Mouse (Mus musculus) heart, embryonic 14.5 days (tissue): ENCODE data around the gene Hemk1. TPM values are rescaled to one million over a fixed set of nuclear protein-coding genes. Genes with fewer than 3 reads are reported as not detected.

Experiments used
- ATAC-seq: fragments of 200-750 bp; cut with Nextera tagmentation; 2 replicates; pipeline ENCODE4 v1.8.0; 2017; ENCODE audit warnings: low read depth, moderate TSS enrichment; ENCODE audit not compliant: insufficient number of reproducible peaks, insufficient read depth, low FRiP score
- H3K27ac ChIP-seq, 2 experiments: fragments of 200-500 bp in 1 of 2; fragments of 300-500 bp in 1 of 2; sonication (generic) in 1 of 2; replicated peaks in 1 of 2; 2 replicates each; pipeline ENCODE4 v1.5.1; 2012 to 2014; ENCODE audit warnings: low read depth in 2 of 2, low read length in 2 of 2, control low read depth in 1 of 2, mild to moderate bottlenecking in 1 of 2, mixed read lengths in 1 of 2; ENCODE audit not compliant: control insufficient read depth in 1 of 2, insufficient read depth in 1 of 2
- H3K27me3 ChIP-seq: fragments of 300-500 bp; sonication (generic); 2 replicates; pipeline ENCODE4 v1.6.1; 2014; ENCODE audit warnings: mild to moderate bottlenecking, low read length, control low read depth; ENCODE audit not compliant: control insufficient read depth, insufficient read depth
- H3K36me3 ChIP-seq: fragments of 300-500 bp; sonication (generic); 2 replicates; pipeline ENCODE4 v1.6.1; 2014; ENCODE audit warnings: mild to moderate bottlenecking, control low read depth, low read length, mixed read lengths; ENCODE audit not compliant: control insufficient read depth, insufficient read depth
- H3K4me1 ChIP-seq, 2 experiments: fragments of 200-500 bp in 1 of 2; fragments of 300-500 bp in 1 of 2; sonication (generic) in 1 of 2; 2 replicates each; pipeline ENCODE4 v1.6.1; 2012 to 2014; ENCODE audit warnings: low read length in 2 of 2, control low read depth in 1 of 2, mixed read lengths in 1 of 2; ENCODE audit not compliant: control insufficient read depth in 2 of 2, insufficient read depth in 2 of 2
- H3K4me2 ChIP-seq: fragments of 300-500 bp; sonication (generic); 2 replicates; pipeline ENCODE4 v1.6.1; 2014; ENCODE audit warnings: mild to moderate bottlenecking, low read length
- H3K4me3 ChIP-seq, 2 experiments: fragments of 200-500 bp in 1 of 2; fragments of 300-500 bp in 1 of 2; sonication (generic) in 1 of 2; 2 replicates each; pipeline ENCODE4 v1.5.1; 2012 to 2014; ENCODE audit warnings: low read length in 2 of 2, mild to moderate bottlenecking in 2 of 2, control low read depth in 1 of 2, low read depth in 1 of 2, moderate library complexity in 1 of 2; ENCODE audit not compliant: control insufficient read depth in 1 of 2, insufficient read depth in 1 of 2
- H3K9ac ChIP-seq: fragments of 300-500 bp; sonication (generic); 2 replicates; pipeline ENCODE4 v1.6.1; 2014; ENCODE audit warnings: mild to moderate bottlenecking, low read length
- H3K9me3 ChIP-seq: fragments of 300-500 bp; sonication (generic); 2 replicates; pipeline ENCODE4 v1.6.1; 2016; ENCODE audit warnings: low read length, control low read depth; ENCODE audit not compliant: control insufficient read depth
- WGBS: fragments of 180-500 bp; shearing (Covaris S2); extraction: QIAGEN DNeasy Blood & Tissue Kit; methylation state at CpG from one replicate; pipeline ENCODE4 v1.1.7; 2014; 5-methylcytosine and 5-hydroxymethylcytosine counted together
- polyA plus RNA-seq: library from polyadenylated mRNA; unstranded; fragments of >200 nt; fragmentation: Nextera tagmentation; extraction: Ambion mirVana; gene quantifications from 2 replicates; pipeline ENCODE4 v1.2.1, GENCODE M21; 2014

The Hemk1 gene
- 13.6 and 14.2 TPM in 2 replicates for polyA plus RNA-seq

DNA sequence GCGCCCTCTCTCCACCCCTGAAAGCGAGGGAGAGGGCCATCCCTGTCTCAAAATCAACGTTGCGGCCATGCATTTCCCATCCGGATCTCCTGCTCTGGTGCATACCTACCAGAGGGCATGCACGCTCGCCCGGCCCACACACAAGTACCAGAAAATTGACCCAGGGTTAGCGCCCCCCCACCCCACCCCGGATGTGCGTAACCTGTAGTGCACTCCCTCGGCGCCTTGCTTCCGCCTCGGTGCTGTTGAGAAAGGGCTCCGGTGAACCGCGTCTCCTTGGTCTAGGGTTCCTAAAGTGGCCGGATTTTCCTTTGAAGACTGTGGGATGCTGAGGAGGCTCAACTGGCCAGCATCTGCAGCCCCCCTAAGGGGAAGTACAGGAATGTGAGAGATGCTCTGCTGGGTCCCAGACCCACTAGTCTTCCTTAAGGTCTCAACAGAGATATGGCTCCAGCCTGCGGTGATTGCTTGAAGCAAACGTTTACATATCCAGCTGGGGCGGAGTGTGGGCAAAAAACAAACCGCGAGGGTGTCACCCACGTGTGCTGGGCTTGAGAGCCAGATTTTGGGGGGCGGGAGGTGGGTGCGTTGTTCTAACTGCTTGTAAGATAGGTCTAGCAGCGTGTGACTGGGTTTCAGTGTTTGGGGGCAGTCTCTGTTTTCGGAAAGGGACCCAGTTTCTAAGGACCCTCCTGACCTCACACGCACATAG, at the start of gene Hemk1:
Hemk1 (minus strand) TSS at position 179 of the 712 bp plus-strand sequence.
- WGBS: 4% methylated on average over 30 of the region's 30 CpGs
- no peaks in the 10 kb centered on the region for H3K9me3 ChIP-seq

DNA sequence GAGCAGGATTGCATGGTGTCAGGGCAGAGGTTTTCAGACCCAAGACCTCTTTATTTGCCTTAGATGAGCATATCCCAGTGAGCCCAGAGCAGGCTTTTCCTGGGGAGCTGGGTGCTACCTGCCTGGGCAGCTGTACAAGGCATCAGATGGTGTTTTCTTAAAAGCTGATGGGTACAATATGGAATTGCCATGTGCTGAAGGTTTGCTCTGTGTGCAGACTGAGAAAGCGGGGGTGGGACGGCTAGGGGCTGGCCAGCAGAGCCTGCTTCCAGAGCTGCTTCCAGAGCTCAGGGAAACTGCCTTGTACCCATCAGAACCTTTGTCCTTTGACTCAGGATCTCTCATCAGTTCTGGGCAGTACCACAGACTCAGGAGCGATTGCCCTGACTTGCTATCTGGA, 49.6 kb upstream of the Hemk1 start:
- H3K9ac ChIP-seq: no peak overlapping the region
- no peaks in the 10 kb centered on the region for H3K4me1 ChIP-seq
- H3K9me3 ChIP-seq: no peaks in the 10 kb centered on the region
- 82% methylated on average over 3 of the region's 3 CpGs for WGBS
- no peak overlapping the region for H3K4me3 ChIP-seq
- peaks cover 34% of the 10 kb centered on the region for H3K27me3 ChIP-seq
- no peaks in the 10 kb centered on the region for H3K36me3 ChIP-seq
- ATAC-seq: no peak
- H3K4me2 ChIP-seq: no peak overlapping the region
- H3K27ac ChIP-seq: no peak overlapping the region

More for the DNA sequence above, at the start of gene Hemk1:
- 0 out of 2 replicates have a peak, but pooled peaks have one; percentile 32 for ATAC-seq
- Histone ChIP-seq H3K4me2 (peak within 1 kb of the TSS; percentile 91), H3K9ac (peak within 1 kb of the TSS; percentile 86), H3K27me3 (peaks cover 3% of the 10 kb centered on the region; the same call in 1 of the 2 replicates), H3K4me3 (peak within 1 kb of the TSS; percentile 60 to 71), H3K36me3 (no peaks in the 10 kb centered on the region), H3K4me1 (peaks cover 10 to 19% of the 10 kb centered on the region in 2 experiments), H3K27ac (peak within 1 kb of the TSS; percentile 43 to 53)

DNA sequence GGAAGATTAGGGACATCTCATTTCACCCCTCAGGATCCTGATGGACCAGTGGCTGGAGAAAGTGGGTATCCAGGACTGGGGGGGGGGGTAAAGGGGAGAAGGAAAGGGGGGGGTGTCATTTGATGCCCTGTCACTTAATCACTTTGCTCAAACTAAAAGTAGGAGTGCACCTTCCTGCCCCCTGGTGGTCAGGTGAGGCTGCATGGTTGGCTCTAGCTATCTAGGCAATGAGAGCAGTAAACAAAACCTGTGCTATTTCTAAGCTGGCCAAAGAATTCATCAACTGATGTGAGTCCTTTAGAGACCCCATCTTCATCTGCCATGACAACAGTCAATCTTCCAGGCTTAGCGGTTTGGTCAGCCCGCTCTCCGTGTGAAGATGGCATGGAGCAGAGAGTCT, 48.6 kb upstream of the Hemk1 start:
- Histone ChIP-seq H3K27me3 (peaks cover 41% of the 10 kb centered on the region), H3K9ac (no peak overlapping the region), H3K36me3 (no peaks in the 10 kb centered on the region), H3K9me3 (no peaks in the 10 kb centered on the region), H3K27ac (no peak overlapping the region), H3K4me2 (no peak overlapping the region), H3K4me1 (no peaks in the 10 kb centered on the region), H3K4me3 (no peak overlapping the region)
- ATAC-seq: no peak
- 63% methylated on average over 3 of the region's 3 CpGs for WGBS

DNA sequence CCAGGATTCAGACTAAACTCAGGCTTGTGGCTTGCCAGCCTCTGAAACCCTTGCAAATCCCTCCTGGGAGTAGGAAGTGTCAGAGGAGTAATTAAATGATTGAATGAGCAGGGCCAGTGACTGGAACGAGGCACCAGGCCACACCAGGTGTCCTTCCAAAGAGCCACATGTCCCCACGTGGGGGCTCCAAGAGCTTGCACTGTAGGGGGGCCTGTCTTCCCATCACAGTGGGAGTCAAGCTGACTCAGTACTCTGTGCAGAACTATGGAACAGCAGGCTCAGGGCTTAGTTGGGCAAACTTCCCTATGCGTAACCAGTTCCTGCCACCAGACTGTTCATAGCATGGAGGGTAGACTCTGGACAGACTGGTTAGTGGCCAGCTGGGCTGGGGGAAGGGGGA, 46.2 kb upstream of the Hemk1 start:
- WGBS: 35% methylated on average over 3 of the region's 3 CpGs
- ATAC-seq: no peak
- H3K27ac ChIP-seq: no peak overlapping the region
- H3K27me3 ChIP-seq: peaks cover 62% of the 10 kb centered on the region
- H3K4me2 ChIP-seq: no peak overlapping the region
- no peak overlapping the region for H3K4me3 ChIP-seq
- no peaks in the 10 kb centered on the region for H3K36me3 ChIP-seq
- H3K9ac ChIP-seq: no peak overlapping the region
- H3K4me1 ChIP-seq: no peaks in the 10 kb centered on the region
- H3K9me3 ChIP-seq: no peaks in the 10 kb centered on the region

DNA sequence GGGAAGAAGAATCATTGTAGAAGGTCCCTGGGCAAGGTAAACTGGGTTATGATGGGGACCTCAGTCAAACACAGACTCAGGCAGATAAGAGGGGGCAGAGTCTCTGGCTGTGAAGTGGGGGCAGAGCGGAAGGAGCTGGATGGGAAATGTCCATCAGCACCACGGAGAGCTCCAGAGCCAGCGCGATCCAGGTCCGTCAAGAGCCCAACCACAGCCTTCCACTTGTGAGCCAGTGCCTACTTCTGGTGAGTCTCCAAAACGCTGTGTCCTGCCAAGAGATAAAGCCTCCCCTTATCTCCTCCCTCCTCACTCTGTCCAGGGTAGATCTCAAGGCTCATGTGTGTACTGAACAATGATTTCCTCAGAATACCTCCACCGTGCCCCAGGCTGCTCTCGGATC, 43.6 kb upstream of the Hemk1 start:
- ATAC-seq: no peak
- H3K36me3 ChIP-seq: no peaks in the 10 kb centered on the region
- H3K4me3 ChIP-seq: no peak overlapping the region
- no peak overlapping the region for H3K4me2 ChIP-seq
- H3K9ac ChIP-seq: no peak overlapping the region
- H3K4me1 ChIP-seq: 0 out of 4 replicates have a peak, but pooled peaks cover 0 to 4% of the 10 kb centered on the region in 2 experiments
- H3K27ac ChIP-seq: no peak overlapping the region
- H3K9me3 ChIP-seq: no peaks in the 10 kb centered on the region
- WGBS: 3% methylated on average over 8 of the region's 8 CpGs
- peaks cover 81% of the 10 kb centered on the region for H3K27me3 ChIP-seq

DNA sequence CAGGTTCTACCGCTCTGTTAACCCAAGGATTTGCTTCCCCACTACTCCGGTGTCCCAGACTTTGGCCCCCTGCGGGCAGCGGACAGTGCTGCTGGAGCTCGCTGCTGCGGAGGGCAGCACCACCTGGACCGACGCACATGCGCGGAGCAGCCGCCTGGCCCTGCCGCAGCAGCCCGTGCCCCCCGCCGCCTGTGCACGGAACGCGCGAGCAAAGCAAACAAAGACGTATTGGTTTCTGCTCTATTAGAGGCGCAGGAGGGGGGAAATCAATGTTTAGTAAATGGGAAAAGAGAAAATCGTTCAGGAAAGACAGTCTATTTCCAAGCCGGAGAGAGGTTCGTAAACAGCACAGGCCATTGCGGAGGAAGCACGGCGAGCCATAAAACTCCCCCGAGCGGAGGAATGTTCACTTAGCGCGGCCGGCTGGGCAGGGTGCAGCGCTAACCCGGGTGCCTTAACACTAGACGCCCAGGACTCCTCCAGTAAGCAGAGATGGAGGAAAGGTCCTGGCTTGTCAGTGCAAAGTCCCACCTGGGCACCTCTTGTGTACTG, 39.9 kb upstream of the Hemk1 start:
- WGBS: 1% methylated on average over 35 of the region's 35 CpGs
- H3K4me2 ChIP-seq: peak overlapping the region; percentile 77
- H3K4me3 ChIP-seq: peak overlapping the region; percentile 42 to 46
- no peaks in the 10 kb centered on the region for H3K36me3 ChIP-seq
- peaks cover 0 to 4% of the 10 kb centered on the region in 2 experiments; a peak in 1 of 4 replicates for H3K4me1 ChIP-seq
- no peak overlapping the region for H3K9ac ChIP-seq
- peaks cover 77% of the 10 kb centered on the region for H3K27me3 ChIP-seq
- H3K27ac ChIP-seq: no peak overlapping the region
- no peaks in the 10 kb centered on the region for H3K9me3 ChIP-seq
- ATAC-seq: no peak

DNA sequence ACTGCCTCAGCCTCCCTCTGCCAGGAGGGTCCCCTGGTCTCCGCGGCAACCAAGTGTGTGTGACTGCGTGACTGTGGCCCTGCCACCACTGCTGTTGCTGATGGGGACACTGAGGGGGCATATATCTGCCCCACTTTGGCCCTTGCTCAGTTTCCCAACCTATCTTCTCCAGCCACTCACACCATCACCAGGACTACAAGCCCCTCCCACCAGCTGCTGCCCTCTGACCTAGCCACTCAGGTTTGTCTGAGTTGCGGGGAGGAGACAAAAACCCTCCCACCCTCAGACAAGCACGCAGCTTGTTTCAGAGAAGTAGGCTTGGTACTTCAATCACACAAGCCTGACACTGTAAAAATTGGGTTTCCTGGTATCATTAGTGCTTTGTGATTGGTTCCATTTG, 37.3 kb upstream of the Hemk1 start:
- peaks cover 56% of the 10 kb centered on the region for H3K27me3 ChIP-seq
- no peaks in the 10 kb centered on the region for H3K36me3 ChIP-seq
- no peak for ATAC-seq
- 31% methylated on average over 5 of the region's 5 CpGs for WGBS
- H3K4me2 ChIP-seq: no peak overlapping the region
- H3K4me1 ChIP-seq: peaks cover 10% of the 10 kb centered on the region in 2 experiments
- H3K27ac ChIP-seq: no peak overlapping the region
- H3K9ac ChIP-seq: no peak overlapping the region
- no peak overlapping the region for H3K4me3 ChIP-seq
- no peaks in the 10 kb centered on the region for H3K9me3 ChIP-seq
